Mouse (Mus musculus) liver, embryonic 14.5 days (tissue): ENCODE measurements around the gene Zfp101.

Experiments used
- CTCF ChIP-seq: IDR thresholded peaks from 2 replicates; pipeline ENCODE4 v1.5.1; 2016; ENCODE audit warnings: antibody characterized with exemption, low read depth, control low read depth
- EP300 ChIP-seq: IDR thresholded peaks from 2 replicates; pipeline ENCODE4 v1.6.1; 2016; ENCODE audit warnings: antibody characterized with exemption, low read depth

- no peak for TF ChIP-seq CTCF
- TF ChIP-seq EP300 = no peak
These were observed 45.5 kb upstream of the Zfp101 start for GRCm38 (mm10) chr17:33439922-33440321.
